Mouse (Mus musculus) forebrain, postnatal 0 days (tissue): ENCODE measurements at regions not wholly inside any gene's neighbourhood (a gene's known extent, or its start where the extent isn't known, plus 50 kb on each side); places are given as distances from the start of the nearest gene placed in this dataset.

Experiments used
- ATAC-seq: fragments of 200-750 bp; cut with Nextera tagmentation; 2 replicates; pipeline ENCODE4 v1.8.0; 2017; ENCODE audit warnings: mild to moderate bottlenecking, moderate library complexity
- DNase-seq: peaks from one replicate; pipeline ENCODE4 v3.0.0-alpha.2; 2015
- H3K27ac ChIP-seq: fragments of 300-500 bp; sonication (generic); 2 replicates; pipeline ENCODE4 v1.5.1; 2014; ENCODE audit warnings: low read depth, mild to moderate bottlenecking, antibody characterized with exemption, low read length, moderate library complexity, mixed read lengths
- H3K27me3 ChIP-seq: fragments of 300-500 bp; sonication (generic); 2 replicates; pipeline ENCODE4 v1.6.1; 2014; ENCODE audit warnings: mild to moderate bottlenecking, low read length, mixed read lengths; ENCODE audit not compliant: insufficient read depth
- H3K36me3 ChIP-seq: fragments of 300-500 bp; sonication (generic); 2 replicates; pipeline ENCODE4 v1.6.1; 2014; ENCODE audit warnings: mild to moderate bottlenecking, moderate library complexity; ENCODE audit not compliant: insufficient read depth
- H3K4me1 ChIP-seq: fragments of 300-500 bp; sonication (generic); 2 replicates; pipeline ENCODE4 v1.6.1; 2014; ENCODE audit warnings: antibody characterized with exemption; ENCODE audit not compliant: insufficient read depth
- H3K4me2 ChIP-seq: fragments of 300-500 bp; sonication (generic); 2 replicates; pipeline ENCODE4 v1.6.1; 2014; ENCODE audit warnings: low read depth, mild to moderate bottlenecking, moderate library complexity
- H3K4me3 ChIP-seq: fragments of 300-500 bp; sonication (generic); 2 replicates; pipeline ENCODE4 v1.5.1; 2014; ENCODE audit warnings: low read depth, low read length, mixed read lengths
- H3K9ac ChIP-seq: fragments of 300-500 bp; sonication (generic); 2 replicates; pipeline ENCODE4 v1.6.1; 2014; ENCODE audit warnings: mild to moderate bottlenecking
- H3K9me3 ChIP-seq: fragments of 300-500 bp; sonication (generic); 2 replicates; pipeline ENCODE4 v1.6.1; 2016; ENCODE audit warnings: low read length
- CTCF ChIP-seq: sonication (generic); IDR thresholded peaks from 2 replicates; pipeline ENCODE4 v1.5.1; 2016; ENCODE audit warnings: antibody characterized with exemption, control low read depth, low read depth
- WGBS: fragments of 180-500 bp; shearing (Covaris S2); extraction: QIAGEN DNeasy Blood & Tissue Kit; methylation state at CpG from one replicate; pipeline ENCODE4 v1.1.7; 2014; 5-methylcytosine and 5-hydroxymethylcytosine counted together
- microRNA-seq, 2 experiments: library from miRNA; unstranded; fragments of <30 nt; microRNA quantifications; one replicate each; pipeline ENCODE4; 2016

DNA sequence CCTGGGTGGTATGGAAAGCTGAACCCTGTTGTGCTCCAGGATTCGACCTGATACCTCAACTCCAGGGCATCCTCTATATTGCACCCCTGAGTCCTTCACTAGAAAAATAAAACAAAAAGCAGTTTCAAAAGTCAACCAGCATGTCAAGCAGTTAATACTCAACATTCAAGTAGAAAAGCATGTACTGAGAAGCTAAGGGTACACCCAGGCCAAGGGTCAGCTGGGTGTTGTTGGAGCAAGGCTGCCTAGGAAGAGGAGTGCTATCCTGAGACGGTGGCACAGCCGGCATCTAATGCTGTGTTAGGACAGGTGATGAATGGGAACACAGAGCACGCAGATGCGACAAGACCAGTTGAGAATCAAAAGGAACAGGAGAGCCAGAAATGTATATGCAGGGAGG lies 59.7 kb upstream of the Sntg2 start:
- H3K27me3 ChIP-seq: no peaks in the 10 kb centered on the region
- TF ChIP-seq CTCF: no peak
- H3K9ac ChIP-seq: no peak overlapping the region
- H3K4me2 ChIP-seq: no peak overlapping the region
- H3K4me1 ChIP-seq: no peaks in the 10 kb centered on the region
- no peak overlapping the region for H3K4me3 ChIP-seq
- H3K36me3 ChIP-seq: no peaks in the 10 kb centered on the region
- H3K27ac ChIP-seq: no peak overlapping the region
- H3K9me3 ChIP-seq: no peaks in the 10 kb centered on the region
- WGBS: 89% methylated on average over 5 of the region's 5 CpGs
- DNase-seq: no peak
- no peak for ATAC-seq

GRCm38 (mm10) chr12:30430641-30431040 lies 57.5 kb upstream of the Sntg2 start:
- Histone ChIP-seq H3K27me3 (no peaks in the 10 kb centered on the region), H3K4me1 (no peaks in the 10 kb centered on the region), H3K9me3 (no peaks in the 10 kb centered on the region), H3K36me3 (no peaks in the 10 kb centered on the region), H3K27ac (no peak overlapping the region), H3K4me3 (no peak overlapping the region), H3K4me2 (no peak overlapping the region), H3K9ac (no peak overlapping the region)
- no peak for ATAC-seq
- TF ChIP-seq CTCF: no peak
- no peak for DNase-seq
- 84% methylated on average over 3 of the region's 3 CpGs for whole genome bisulfite sequencing

- Histone ChIP-seq H3K9me3 (no peaks in the 10 kb centered on the region), H3K27ac (no peak overlapping the region), H3K4me2 (no peak overlapping the region), H3K4me1 (no peaks in the 10 kb centered on the region), H3K4me3 (no peak overlapping the region), H3K36me3 (no peaks in the 10 kb centered on the region), H3K27me3 (no peaks in the 10 kb centered on the region), H3K9ac (no peak overlapping the region)
- DNase-seq (no peak), ATAC-seq (no peak)
- WGBS: 78% methylated on average over 2 of the region's 2 CpGs
- no peak for TF ChIP-seq CTCF
Measured at GRCm38 (mm10) chr12:30425301-30425700, 52.1 kb upstream of the Sntg2 start.

Small RNA genes in the stretch of these regions (microRNA-seq; reads per million reads assigned to microRNA genes)
- 0 reads per million in 2 experiments for gene Gm25865
